Mouse (Mus musculus) intestine, embryonic 15.5 days (tissue): ENCODE results near the gene Slc29a3. TPM values are rescaled to one million over a fixed set of nuclear protein-coding genes. Genes with fewer than 3 reads are reported as not detected.

Source experiments
- ATAC-seq: fragments of 200-750 bp; cut with Nextera tagmentation; 2 replicates; pipeline ENCODE4 v1.8.0; 2017; ENCODE audit warnings: moderate TSS enrichment, moderate library complexity
- H3K27ac ChIP-seq: fragments of 300-500 bp; sonication (generic); 2 replicates; pipeline ENCODE4 v1.5.1; 2015; ENCODE audit warnings: mild to moderate bottlenecking, inconsistent platforms
- H3K27me3 ChIP-seq: fragments of 300-500 bp; sonication (generic); replicated peaks from 2 replicates; pipeline ENCODE4 v1.6.1; 2015; ENCODE audit warnings: inconsistent platforms
- H3K36me3 ChIP-seq: fragments of 300-500 bp; sonication (generic); 2 replicates; pipeline ENCODE4 v1.6.1; 2015; ENCODE audit warnings: inconsistent platforms
- H3K4me1 ChIP-seq: fragments of 300-500 bp; sonication (generic); replicated peaks from 2 replicates; pipeline ENCODE4 v1.6.1; 2015; ENCODE audit warnings: inconsistent platforms
- H3K4me2 ChIP-seq: fragments of 300-500 bp; sonication (generic); replicated peaks from 2 replicates; pipeline ENCODE4 v1.6.1; 2015; ENCODE audit warnings: mild to moderate bottlenecking, inconsistent platforms
- H3K4me3 ChIP-seq: fragments of 300-500 bp; sonication (generic); replicated peaks from 2 replicates; pipeline ENCODE4 v1.5.1; 2015; ENCODE audit warnings: inconsistent platforms
- H3K9ac ChIP-seq: fragments of 300-500 bp; sonication (generic); 2 replicates; pipeline ENCODE4 v1.6.1; 2015; ENCODE audit warnings: inconsistent platforms
- H3K9me3 ChIP-seq: fragments of 300-500 bp; sonication (generic); 2 replicates; pipeline ENCODE4 v1.6.1; 2016; ENCODE audit warnings: inconsistent platforms
- WGBS: fragments of 180-500 bp; shearing (Covaris S2); methylation state at CpG from one replicate; pipeline ENCODE4 v1.1.7; 2015; 5-methylcytosine and 5-hydroxymethylcytosine counted together
- polyA plus RNA-seq: library from polyadenylated mRNA; unstranded; fragments of >200 nt; fragmentation: Nextera tagmentation; extraction: Ambion mirVana; gene quantifications from 2 replicates; pipeline ENCODE4 v1.2.1, GENCODE M21; 2015

Slc29a3 gene
- polyA plus RNA-seq, 1 experiment from 2014 or later = 9.1 TPM

DNA sequence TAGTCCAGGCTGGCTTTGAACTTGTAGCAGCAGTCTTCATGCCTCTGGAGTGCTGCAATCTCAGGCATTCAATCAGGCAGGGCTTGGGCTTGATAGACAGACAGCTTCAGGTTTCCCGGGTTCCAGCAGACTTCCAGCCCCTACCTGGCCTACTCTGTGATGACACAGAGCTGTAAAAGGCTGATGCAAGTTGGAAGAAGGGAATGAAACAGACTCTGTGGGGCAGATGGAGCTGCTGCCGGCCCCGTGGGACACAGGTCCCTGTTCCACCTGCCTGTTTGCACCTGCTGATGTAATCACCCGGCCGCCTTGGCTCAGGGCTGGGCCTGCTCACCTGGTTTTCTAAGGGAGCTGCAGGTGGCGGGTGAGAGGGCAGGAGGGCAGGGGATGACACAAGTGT, 38.3 kb upstream of the Slc29a3 start:
- Histone ChIP-seq H3K4me1 (peaks cover 30% of the 10 kb centered on the region), H3K27ac (no peak overlapping the region), H3K4me2 (no peak overlapping the region), H3K9me3 (no peaks in the 10 kb centered on the region), H3K9ac (no peak overlapping the region), H3K4me3 (no peak overlapping the region), H3K27me3 (no peaks in the 10 kb centered on the region), H3K36me3 (no peaks in the 10 kb centered on the region)
- WGBS = 69% methylated on average over 6 of the region's 6 CpGs
- no peak for ATAC-seq

DNA sequence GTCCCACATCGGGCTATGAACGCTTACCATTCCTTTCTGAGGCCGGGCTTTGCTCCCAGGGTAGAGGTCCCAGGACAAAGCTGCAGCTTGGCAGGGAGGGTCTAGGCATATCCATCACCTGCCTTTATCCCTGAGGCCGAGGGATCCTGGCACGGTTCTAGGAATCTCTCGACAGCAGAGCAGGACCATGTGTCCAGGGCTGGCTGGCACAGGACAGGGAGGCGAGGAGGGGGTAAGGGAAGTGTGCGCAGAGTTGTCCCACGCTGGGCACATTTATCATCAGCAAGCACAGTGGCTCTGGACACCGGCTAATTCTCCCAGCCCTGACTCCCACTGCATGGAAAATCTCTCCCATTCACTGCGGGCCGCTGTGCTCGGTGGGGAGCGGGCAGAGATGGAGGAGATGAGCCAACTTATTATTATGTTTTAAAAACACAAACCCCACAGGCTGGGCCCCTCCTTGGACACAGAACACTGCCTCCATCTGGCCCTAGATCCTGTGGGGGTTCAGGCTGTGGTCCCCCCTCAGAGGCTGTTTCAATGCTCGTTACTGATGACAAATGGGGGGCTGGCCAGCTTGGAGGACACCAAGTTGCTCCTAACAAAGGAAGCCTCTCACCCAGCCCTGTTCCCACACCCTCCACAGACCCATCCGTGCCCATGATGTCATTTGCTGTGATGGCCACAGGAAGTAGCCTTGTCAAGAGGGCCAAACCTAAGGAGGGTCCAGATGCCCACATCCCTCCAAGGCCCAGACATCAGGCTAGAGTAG, 34.9 kb upstream of the Slc29a3 start:
- ATAC-seq = no peak
- Histone ChIP-seq H3K4me1 (peaks cover 7% of the 10 kb centered on the region), H3K27ac (no peak overlapping the region), H3K36me3 (no peaks in the 10 kb centered on the region), H3K27me3 (no peaks in the 10 kb centered on the region), H3K4me2 (no peak overlapping the region), H3K9me3 (no peaks in the 10 kb centered on the region), H3K9ac (no peak overlapping the region), H3K4me3 (no peak overlapping the region)
- WGBS = 68% methylated on average over 16 of the region's 16 CpGs

DNA sequence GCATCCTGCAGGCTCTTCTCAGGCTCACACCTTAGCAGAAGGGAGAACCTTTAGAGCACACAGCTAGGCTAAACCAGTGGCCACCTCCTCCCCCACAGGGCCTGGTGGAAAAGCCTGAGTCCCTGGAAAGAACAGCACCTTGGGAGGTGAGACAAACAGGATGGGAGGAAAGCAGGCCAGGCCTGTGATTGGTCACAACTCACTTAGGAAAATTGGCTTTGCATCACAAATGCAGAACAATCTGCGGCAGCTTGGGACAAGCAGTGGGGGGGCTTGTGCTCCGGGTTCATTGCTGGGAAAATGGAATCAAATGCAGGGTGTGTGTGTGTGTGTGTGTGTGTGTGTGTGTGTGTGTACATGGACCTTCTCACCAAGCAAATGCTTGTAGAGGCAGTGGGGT, 31.0 kb upstream of the Slc29a3 start:
- H3K9me3 ChIP-seq = no peaks in the 10 kb centered on the region
- peaks cover 4% of the 10 kb centered on the region; the same call in 1 of the 2 replicates for H3K4me1 ChIP-seq
- no peaks in the 10 kb centered on the region for H3K27me3 ChIP-seq
- 57% methylated on average over 2 of the region's 2 CpGs for WGBS
- no peak overlapping the region for H3K4me3 ChIP-seq
- H3K9ac ChIP-seq = no peak overlapping the region
- ATAC-seq = no peak
- no peak overlapping the region for H3K27ac ChIP-seq
- no peaks in the 10 kb centered on the region for H3K36me3 ChIP-seq
- H3K4me2 ChIP-seq = no peak overlapping the region

DNA sequence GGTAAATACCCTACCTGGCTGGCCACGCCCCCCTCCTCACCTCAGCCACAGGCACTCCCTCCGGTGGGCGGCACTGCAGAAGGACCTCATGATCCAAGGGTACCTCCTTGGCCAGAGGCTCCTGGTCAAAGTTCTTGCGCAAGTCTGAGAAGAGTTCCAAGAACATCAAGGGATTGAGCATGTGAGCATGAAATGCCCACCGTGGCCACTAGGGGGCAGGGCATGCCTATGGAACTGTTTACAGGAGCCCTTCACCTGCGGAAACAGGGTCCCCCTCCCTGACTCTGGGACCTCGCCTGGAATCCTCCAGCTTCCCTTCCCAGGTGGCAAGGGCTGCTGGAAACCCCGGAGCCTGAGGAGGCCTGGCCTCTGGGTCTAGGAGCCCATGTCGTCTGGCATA, 27.0 kb upstream of the Slc29a3 start:
- no peak overlapping the region for H3K9ac ChIP-seq
- no peaks in the 10 kb centered on the region for H3K27me3 ChIP-seq
- peaks cover 4% of the 10 kb centered on the region; the same call in 1 of the 2 replicates for H3K4me1 ChIP-seq
- no peaks in the 10 kb centered on the region for H3K36me3 ChIP-seq
- WGBS = 11% methylated on average over 9 of the region's 9 CpGs
- no peak overlapping the region for H3K27ac ChIP-seq
- H3K4me3 ChIP-seq = no peak overlapping the region
- no peak overlapping the region for H3K4me2 ChIP-seq
- ATAC-seq = peak; percentile 72
- H3K9me3 ChIP-seq = no peaks in the 10 kb centered on the region

DNA sequence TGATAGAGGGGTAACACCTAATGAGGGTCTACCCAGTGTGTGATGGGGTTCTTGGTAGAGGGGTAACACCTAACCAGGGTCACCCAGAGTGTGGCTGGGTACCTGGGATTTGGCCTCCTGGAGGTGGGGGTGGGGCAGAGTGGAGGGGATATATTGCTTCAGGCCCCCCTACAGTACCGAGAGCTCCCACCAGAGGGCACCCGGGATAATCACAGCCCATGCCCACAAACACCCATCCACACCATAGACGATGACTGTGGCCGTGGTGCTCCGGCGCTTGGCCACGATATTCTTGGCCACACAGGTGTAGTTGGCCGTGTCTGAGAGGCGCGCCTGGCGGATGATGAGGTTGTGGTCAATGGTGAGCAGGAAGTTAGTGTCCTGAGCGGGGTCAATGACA, 25.9 kb upstream of the Slc29a3 start:
- peaks cover 4% of the 10 kb centered on the region; the same call in 1 of the 2 replicates for H3K4me1 ChIP-seq
- no peaks in the 10 kb centered on the region for H3K36me3 ChIP-seq
- ATAC-seq = no peak
- no peak overlapping the region for H3K27ac ChIP-seq
- WGBS = 64% methylated on average over 12 of the region's 12 CpGs
- no peaks in the 10 kb centered on the region for H3K9me3 ChIP-seq
- no peak overlapping the region for H3K4me2 ChIP-seq
- no peaks in the 10 kb centered on the region for H3K27me3 ChIP-seq
- no peak overlapping the region for H3K9ac ChIP-seq
- no peak overlapping the region for H3K4me3 ChIP-seq

DNA sequence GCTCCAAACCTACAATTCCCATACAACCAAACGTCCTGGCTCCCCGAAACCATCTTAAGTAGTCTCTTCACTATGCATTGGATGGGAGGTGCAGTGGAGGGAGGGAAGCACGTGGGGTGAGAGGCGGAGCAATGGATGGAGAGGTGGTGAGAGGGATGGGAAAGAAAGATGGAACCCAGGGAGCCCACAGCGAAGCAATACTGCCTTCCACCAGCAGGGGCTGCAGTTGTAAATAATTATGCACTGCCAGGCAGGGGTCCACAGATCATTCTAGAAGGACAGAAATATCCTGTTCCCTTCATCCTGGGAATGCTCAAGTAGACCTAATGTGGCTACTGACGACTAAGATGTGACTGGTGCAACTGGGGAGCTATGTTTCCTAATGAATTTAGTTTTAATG, 22.9 kb upstream of the Slc29a3 start:
- no peak for ATAC-seq
- H3K4me3 ChIP-seq = no peak overlapping the region
- 78% methylated on average over 6 of the region's 6 CpGs for WGBS
- H3K27ac ChIP-seq = no peak overlapping the region
- no peaks in the 10 kb centered on the region for H3K9me3 ChIP-seq
- no peaks in the 10 kb centered on the region for H3K27me3 ChIP-seq
- H3K36me3 ChIP-seq = no peaks in the 10 kb centered on the region
- no peak overlapping the region for H3K4me2 ChIP-seq
- peaks cover 4% of the 10 kb centered on the region; the same call in 1 of the 2 replicates for H3K4me1 ChIP-seq
- no peak overlapping the region for H3K9ac ChIP-seq

DNA sequence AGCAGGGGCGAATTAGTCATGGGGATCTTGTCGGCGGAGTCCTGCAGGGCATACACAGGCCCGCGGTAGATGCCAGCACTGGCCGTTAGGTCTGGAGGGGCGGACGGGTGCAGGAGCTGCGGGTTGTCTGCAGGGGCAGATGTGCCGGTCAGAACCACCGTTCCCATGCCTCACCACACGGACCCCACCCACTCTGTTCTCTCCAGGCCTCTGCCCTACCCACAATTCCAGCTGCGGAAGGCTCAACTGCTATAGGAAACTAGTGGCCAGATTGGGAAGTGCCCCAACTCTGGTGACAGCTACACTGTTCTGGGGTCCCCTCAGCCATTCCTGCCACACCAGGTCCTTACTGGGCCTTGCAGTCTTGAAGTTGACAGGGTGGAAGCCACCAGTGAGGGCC, 22.0 kb upstream of the Slc29a3 start:
- no peak overlapping the region for H3K4me2 ChIP-seq
- H3K27ac ChIP-seq = no peak overlapping the region
- H3K4me1 ChIP-seq = no peaks in the 10 kb centered on the region
- H3K9me3 ChIP-seq = no peaks in the 10 kb centered on the region
- no peak overlapping the region for H3K4me3 ChIP-seq
- no peaks in the 10 kb centered on the region for H3K36me3 ChIP-seq
- no peak for ATAC-seq
- no peak overlapping the region for H3K9ac ChIP-seq
- 92% methylated on average over 13 of the region's 13 CpGs for WGBS
- H3K27me3 ChIP-seq = no peaks in the 10 kb centered on the region

DNA sequence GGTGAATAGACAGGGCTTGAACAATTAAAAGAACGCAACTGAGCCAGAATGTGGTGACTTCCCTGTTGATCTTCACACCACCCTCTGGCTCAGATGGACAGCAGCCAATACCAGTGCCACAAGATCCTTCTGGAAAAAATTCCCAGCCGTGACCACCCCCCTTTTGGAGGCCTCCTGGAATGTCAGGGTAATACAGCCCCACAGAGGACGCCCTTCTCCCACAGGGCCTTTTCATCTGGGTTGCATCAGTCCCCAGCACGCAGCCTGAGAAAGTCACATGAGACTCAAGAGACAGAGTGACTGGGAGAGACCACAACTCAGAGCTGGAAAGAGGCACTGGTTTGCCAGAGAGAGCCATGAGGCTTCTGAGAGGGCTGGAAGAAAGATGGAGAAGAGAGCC, 18.3 kb upstream of the Slc29a3 start:
- no peaks in the 10 kb centered on the region for H3K36me3 ChIP-seq
- no peak for ATAC-seq

DNA sequence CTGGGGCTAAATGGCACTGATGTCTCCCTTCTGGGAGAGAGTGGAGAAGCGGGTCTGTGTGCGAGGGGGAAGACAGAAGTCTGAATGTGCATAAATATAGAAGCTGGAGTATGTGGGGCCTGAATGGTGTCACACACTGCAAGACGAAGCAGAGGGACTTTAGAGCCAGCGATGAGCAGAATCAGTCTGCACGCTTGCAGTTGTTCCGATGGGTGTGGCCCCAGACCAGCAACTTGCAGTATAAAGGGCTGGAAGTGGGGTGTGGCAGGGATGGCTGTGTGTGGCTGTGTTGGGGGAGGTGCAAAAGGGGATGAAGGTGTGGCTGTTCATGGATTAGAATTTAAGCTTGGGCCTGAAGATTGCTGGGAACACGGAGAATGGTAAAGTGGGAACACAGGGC, 16.0 kb upstream of the Slc29a3 start:
- Histone ChIP-seq H3K27ac (0 out of 2 replicates have a peak overlapping the region, but pooled peaks have one; percentile 32), H3K4me2 (no peak overlapping the region), H3K9ac (no peak overlapping the region), H3K4me1 (peaks cover 5% of the 10 kb centered on the region; the same call in 1 of the 2 replicates), H3K9me3 (no peaks in the 10 kb centered on the region), H3K27me3 (no peaks in the 10 kb centered on the region), H3K36me3 (no peaks in the 10 kb centered on the region), H3K4me3 (no peak overlapping the region)
- 80% methylated on average over 7 of the region's 7 CpGs for WGBS
- ATAC-seq = peak; percentile 68

More for the DNA sequence above, 18.3 kb upstream of the Slc29a3 start:
- WGBS = 66% methylated on average over 4 of the region's 4 CpGs
- Histone ChIP-seq H3K27ac (no peak overlapping the region), H3K27me3 (no peaks in the 10 kb centered on the region), H3K9me3 (no peaks in the 10 kb centered on the region), H3K4me3 (no peak overlapping the region), H3K4me2 (no peak overlapping the region), H3K9ac (no peak overlapping the region), H3K4me1 (peaks cover 5% of the 10 kb centered on the region; the same call in 1 of the 2 replicates)

DNA sequence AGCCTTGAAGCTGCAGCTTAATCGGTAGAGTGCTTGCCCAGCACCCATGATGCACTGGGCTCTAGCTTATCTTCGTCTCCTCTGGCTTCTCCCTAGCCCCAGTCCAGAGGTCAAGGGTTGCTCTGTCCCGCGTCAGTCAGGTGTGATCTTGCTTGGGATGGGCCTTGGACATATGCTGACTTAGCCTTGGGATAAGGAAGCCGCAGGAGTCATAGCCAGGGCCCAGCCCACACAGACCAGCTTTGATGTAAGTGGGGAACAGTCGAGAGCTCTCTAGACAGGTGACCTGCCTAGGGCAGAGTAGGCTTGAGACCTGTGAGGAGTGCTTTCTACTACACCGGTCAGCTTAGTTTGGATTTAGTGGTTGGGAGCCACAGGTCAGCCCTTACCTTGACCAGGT, 14.8 kb upstream of the Slc29a3 start:
- no peak overlapping the region for H3K4me3 ChIP-seq

DNA sequence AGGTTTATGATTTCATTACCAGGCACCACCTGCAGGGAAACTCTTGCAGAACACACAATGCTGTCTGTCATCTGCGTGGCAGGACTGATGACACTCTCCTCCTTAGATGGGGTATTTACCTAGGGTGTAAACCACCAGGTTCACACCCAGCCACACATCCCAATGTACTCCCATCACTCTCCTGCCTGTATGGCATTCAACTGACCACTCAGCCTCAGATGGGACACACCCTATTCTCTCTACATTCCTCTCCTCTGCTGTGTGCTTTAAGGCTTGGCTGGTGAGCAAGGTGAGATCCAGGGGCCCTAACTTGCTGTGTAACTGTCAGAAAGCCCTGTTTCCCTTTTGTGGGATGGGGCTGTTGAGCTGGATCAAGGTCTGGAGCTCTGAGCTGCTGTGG, 9.5 kb upstream of the Slc29a3 start:
- Histone ChIP-seq H3K4me2 (no peak overlapping the region), H3K27me3 (no peaks in the 10 kb centered on the region), H3K4me3 (no peak overlapping the region), H3K9ac (no peak overlapping the region), H3K36me3 (no peaks in the 10 kb centered on the region), H3K4me1 (no peaks in the 10 kb centered on the region; the same call in 1 of the 2 replicates), H3K9me3 (no peaks in the 10 kb centered on the region), H3K27ac (no peak overlapping the region)
- 72% methylated on average over 1 of the region's 1 CpGs for WGBS
- peak; percentile 52 for ATAC-seq

More for the DNA sequence above, 14.8 kb upstream of the Slc29a3 start:
- Histone ChIP-seq H3K4me1 (peaks cover 5% of the 10 kb centered on the region; the same call in 1 of the 2 replicates), H3K27me3 (no peaks in the 10 kb centered on the region), H3K27ac (no peak overlapping the region), H3K9ac (no peak overlapping the region), H3K36me3 (no peaks in the 10 kb centered on the region), H3K9me3 (no peaks in the 10 kb centered on the region), H3K4me2 (no peak overlapping the region)
- whole genome bisulfite sequencing = 66% methylated on average over 7 of the region's 7 CpGs
- ATAC-seq = peak; percentile 83

DNA sequence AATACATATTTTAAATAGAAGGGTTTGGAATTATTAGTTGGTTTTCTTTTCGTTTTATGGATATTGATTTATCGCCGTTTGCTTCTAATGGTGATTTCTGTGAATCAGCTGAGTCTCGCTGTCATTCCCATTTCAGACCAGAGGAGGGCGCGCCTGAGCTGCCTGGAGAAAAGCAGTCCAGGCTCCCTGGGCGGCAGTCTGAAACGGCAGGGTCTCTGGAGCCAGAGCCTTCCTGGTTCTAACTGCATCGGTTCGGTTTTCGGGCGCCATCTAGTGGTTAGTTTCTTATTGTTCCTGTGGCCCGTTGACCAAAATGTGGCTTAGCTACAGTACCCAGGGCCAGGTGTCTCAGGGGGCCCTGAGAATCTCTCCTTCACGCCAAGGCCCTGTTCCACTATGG, 7.8 kb upstream of the Slc29a3 start:
- Histone ChIP-seq H3K9ac (no peak overlapping the region), H3K9me3 (no peaks in the 10 kb centered on the region), H3K4me1 (no peaks in the 10 kb centered on the region; the same call in 1 of the 2 replicates), H3K36me3 (no peaks in the 10 kb centered on the region), H3K27me3 (no peaks in the 10 kb centered on the region), H3K4me2 (no peak overlapping the region), H3K4me3 (no peak overlapping the region), H3K27ac (no peak overlapping the region)
- 8% methylated on average over 14 of the region's 14 CpGs for WGBS
- peak; percentile 80 for ATAC-seq

DNA sequence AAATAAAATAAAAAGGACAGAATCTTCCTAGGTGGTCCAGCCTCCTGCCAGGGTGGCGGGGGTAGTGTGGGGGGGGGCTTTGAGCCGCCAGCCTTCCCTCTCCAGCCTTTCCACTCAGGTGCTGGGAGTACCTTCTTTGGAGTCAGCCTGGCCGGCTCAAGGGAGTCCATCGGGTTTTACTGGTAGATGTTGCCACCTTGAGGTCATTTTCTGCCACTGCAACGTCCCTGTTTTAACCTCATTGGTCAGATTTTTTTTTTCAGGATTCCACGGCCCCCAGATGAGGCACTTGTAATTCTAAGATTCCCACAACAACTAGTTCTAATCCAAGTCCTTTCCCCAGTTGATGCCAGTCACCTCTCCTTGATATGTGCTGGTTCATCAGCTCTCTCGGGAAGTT, 4.4 kb upstream of the Slc29a3 start:
- H3K4me3 ChIP-seq = no peak overlapping the region
- H3K9me3 ChIP-seq = no peaks in the 10 kb centered on the region
- H3K36me3 ChIP-seq = no peaks in the 10 kb centered on the region
- WGBS = 6% methylated on average over 7 of the region's 7 CpGs
- no peak overlapping the region for H3K27ac ChIP-seq
- H3K4me1 ChIP-seq = peaks cover 5% of the 10 kb centered on the region
- no peak overlapping the region for H3K4me2 ChIP-seq
- no peak for ATAC-seq
- H3K9ac ChIP-seq = no peak overlapping the region
- no peaks in the 10 kb centered on the region for H3K27me3 ChIP-seq
